Mouse (Mus musculus) granulocyte monocyte progenitor cell, adult 5-6 weeks (primary cell): ENCODE data around the gene Phlpp1. TPM values are rescaled to one million over a fixed set of nuclear protein-coding genes. Genes with fewer than 3 reads are reported as not detected.

Experiments used
- ATAC-seq: replicated peaks from 2 replicates; pipeline ENCODE4 v1.8.0; 2016; ENCODE audit warnings: mild to moderate bottlenecking, moderate TSS enrichment, inconsistent platforms; ENCODE audit not compliant: poor library complexity, severe bottlenecking
- total RNA-seq, 2 experiments: library from RNA; stranded (forward) in 1 of 2; stranded (reverse) in 1 of 2; fragments of 200-712, 200-1000 nt in 1 of 2; fragments of >200 nt in 1 of 2; fragmentation: Nextera tagmentation in 1 of 2; gene quantifications; 2 replicates each; pipeline ENCODE4 v1.2.3; 2014 to 2017

Phlpp1 gene
- total RNA-seq, 2 experiments from 2014 or later = 1.7 to 2.2 TPM

DNA sequence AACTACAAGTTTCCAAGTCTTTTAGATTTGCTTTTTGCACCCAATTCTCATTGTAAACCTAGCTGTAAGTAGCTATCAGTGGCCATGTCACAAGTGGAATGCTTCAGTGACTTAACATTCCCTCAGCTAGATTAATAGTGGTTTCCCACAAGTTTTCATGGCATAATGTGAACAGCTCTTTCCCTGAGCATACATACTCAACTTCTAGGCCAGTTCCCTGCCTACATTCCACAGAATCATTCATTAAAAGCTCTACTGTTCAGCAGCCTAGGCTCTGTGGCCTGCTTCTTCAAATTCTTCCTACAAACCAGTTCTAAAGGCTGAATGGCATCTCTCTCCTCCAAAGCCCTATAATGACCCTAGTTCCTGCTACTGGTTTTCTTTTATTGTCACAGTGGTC lies 65.4 kb downstream of the Phlpp1 start:
- ATAC-seq = no peak

DNA sequence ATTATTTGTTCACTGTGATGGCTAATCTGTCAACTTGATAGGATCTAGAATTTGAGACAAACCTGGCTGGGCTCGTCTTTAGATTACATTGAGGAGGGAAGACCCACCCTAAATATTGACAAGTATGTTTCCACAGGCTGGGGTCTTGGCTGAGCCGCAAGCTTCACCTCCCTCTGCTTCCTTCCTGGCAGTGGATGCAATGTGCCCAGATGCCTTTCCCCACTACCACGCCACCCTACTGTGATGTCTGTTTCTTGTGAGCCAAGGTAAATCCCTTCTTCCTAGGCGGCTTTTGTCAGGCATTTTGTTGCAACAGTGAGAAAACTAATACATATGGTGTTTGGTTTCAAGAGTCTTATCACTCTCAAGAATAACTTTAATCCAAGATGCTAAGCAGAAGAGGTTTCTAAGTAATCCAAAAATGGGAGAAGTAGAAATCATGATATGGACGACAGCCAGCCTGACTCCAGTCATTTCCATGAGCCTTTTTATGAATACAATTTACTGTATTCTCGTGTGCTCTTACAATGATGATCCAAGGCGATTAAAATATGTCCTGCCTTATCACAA lies 68.6 kb downstream of the Phlpp1 start:
- no peak for ATAC-seq

DNA sequence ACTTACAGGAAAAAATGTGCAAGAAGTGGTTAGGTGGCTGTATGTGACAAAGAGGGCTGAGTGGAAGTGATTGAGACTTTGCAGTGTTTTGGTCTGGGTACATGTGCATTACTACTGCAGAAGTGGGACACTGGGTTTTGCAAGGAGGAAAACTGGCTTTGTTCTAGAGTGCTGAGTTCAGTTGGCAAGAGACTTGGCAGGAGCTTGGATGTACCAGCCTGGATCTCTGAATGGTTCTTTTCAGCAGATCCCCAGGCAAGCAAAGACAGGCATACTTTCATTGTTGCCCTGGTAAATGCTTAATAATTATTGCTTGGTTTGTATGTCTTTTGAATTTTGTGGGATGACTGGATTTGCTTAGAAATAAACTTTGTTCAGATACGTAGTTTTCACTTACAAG lies 69.5 kb downstream of the Phlpp1 start:
- ATAC-seq = no peak

GRCm38 (mm10) chr1:106242129-106242528 lies 70.6 kb downstream of the Phlpp1 start:
- no peak for ATAC-seq

DNA sequence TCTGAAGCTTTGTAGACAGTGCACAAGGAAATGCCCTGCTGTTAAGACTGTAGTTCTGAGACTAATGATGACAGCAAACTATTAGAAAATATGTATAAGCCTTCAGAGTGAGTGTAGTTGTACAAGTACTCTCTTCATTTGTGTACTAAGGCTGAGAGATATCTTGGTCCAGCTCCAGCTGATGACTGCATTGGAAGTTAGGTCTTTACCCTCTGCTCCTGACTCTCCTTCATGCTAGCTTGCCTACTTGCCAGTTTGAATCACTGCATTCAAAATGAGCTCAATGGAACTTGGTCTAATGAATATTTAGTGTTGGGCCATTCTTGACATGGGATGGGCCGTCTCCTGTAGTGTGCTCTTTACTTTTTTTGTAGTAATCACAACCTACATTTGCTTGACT lies 71.8 kb downstream of the Phlpp1 start:
- ATAC-seq = no peak

- ATAC-seq = no peak
These were observed 72.7 kb downstream of the Phlpp1 start for GRCm38 (mm10) chr1:106244245-106244644.

DNA sequence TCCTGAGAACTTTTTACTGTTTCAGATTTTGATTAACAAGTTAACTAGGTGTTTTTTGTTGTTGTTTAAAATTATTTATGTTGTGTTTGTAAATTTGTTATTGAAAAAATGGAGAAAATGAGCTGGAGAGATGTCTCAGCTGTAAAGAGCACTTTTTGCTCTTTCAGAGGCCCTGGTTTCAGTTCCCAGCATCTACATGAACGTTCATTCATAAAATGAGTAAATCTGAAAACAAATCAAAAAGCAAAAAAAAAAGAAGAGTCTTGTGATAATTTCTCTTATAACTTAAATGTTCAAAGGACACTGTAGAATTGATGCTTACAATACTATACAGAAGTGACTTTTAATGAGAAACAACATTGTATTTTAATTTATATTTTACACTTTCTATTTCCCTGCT lies 82.5 kb downstream of the Phlpp1 start:
- no peak for ATAC-seq

DNA sequence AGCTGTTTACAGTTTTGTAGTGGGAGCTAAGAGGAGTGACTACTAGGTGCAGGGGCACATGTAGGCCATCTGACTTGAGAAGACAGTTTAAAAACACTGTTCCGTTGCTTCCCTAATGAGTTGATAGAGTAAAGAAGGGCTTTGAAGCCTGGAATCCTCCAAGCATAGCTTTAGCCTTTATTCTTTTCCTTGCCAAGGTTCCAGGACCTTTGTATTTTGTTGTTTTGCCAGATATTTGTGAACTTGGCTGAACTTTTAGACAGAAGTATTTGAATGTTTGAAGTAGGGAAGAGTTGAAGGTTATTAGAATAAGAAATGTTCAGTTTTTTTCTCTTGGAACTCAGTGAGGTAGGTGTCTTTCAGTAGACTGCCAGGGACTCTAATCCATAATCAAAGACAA lies 85.6 kb downstream of the Phlpp1 start:
- no peak for ATAC-seq

DNA sequence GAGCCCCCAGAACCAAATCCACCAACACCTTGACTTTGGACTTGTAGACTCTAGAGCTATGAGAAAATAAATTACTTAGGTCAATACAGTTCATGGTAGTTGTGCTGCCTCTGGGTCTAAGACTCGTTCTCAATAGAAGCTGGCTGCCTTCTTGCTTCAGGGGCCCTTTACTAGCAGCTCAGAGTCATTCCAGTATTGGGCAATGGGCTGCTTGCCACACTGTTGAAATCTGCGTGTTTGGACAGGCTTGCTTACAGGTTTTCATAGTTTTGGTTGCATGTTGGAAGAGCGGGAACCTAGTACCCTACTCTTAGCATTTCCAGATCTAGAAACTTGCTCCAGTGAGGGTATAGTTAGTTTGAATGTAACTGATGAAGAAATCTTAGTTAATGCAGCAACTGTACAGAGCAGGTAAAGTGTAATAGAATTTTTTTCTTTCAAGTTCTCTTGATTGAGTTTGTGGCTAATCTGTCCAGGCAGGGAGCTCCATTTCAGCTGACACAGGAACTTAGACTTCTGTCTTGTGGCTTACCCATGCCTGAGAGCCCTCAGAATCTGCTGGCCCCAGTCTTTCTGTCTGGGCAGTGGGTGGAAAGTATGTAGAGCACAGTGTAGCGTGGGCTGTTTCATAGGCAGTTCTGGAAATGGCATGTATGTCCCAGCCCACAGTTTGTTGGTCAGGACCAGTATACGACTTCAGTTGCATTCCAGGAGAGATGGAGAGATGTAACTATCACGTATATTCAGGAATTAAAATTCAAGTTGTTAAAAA lies 96.7 kb downstream of the Phlpp1 start:
- peak; percentile 53 for ATAC-seq

DNA sequence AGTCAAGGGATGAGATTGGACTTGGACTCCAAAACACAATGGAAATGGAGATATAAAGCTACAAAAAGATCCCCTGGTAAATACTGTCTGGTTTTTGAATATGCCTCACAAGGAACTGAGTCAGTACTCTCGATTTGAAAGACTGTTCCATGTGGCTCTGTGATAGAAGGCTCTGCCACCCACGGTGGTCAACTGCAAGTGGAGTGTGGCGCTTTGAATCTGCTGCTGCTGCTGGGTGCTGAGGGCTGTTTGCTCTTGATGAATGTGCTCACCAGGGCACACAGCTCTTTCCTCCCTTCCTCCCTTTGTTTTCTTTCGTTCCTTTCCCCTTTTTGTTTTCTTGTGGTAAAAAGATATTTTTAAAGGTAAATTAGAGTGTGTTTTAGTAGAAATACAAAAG lies 97.8 kb downstream of the Phlpp1 start:
- ATAC-seq = no peak

DNA sequence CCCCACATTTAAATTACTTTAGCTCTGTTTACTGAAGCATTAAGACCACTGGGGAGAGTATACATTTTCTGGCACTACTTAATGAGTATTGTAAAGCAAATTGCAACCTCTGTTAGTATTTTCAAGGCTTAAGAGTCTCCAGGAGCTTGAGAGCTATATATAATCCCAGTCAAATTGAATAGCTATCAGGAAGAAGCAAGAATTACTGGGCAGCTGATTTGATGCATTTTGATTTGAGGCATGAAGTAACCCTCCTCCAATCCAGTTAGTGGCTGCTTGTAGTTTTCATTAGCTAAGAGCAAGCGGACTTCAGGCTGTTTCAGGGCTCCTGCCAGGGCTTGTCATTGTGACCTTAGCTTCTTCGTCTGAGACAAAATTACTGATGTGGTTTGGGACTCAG lies 101.4 kb downstream of the Phlpp1 start:
- no peak for ATAC-seq

- no peak for ATAC-seq
These were observed 102.2 kb downstream of the Phlpp1 start for GRCm38 (mm10) chr1:106273801-106274200.

GRCm38 (mm10) chr1:106274561-106275001 lies 103.0 kb downstream of the Phlpp1 start:
- ATAC-seq = no peak; the same call in 1 of the 2 replicates

GRCm38 (mm10) chr1:106275142-106275541 lies 103.6 kb downstream of the Phlpp1 start:
- ATAC-seq = no peak

DNA sequence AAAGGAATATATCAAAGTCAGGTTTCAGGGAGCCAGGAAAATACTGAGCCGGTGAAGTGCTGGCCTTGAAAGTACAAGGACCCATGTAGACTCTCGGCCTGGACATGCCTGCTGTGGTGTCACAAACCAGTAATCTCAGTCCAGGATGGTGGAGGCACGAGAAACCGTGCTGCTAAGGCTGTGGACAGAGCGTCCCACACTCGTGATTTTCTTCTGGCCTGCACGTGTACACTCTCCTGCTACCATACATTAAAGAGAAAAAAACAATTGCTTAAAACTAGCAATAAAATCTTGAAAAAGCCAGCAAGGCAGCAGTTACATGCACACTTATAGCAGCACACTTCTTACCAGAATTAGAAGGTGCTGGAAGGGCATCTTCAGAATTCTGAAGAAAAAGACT lies 104.2 kb downstream of the Phlpp1 start:
- no peak for ATAC-seq

DNA sequence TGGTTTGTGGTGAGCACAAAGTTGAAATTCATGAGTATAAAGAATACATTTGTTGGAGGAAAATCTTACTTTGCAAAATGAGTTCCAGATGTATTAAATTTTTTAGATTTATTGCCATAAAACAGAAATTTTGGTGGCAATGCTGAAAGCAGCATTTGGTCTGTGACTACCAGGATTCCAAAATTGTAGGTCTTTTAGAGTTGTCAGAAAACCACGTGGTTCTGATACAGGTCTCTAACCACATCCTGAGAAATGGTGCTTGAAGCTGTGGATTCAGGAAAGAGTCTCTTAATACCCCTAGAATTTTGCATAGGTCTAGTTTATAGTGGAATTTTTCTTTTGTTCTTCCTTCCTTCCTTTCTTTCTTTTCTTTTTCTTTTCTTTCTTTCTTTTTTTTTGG lies 105.3 kb downstream of the Phlpp1 start:
- ATAC-seq = no peak

DNA sequence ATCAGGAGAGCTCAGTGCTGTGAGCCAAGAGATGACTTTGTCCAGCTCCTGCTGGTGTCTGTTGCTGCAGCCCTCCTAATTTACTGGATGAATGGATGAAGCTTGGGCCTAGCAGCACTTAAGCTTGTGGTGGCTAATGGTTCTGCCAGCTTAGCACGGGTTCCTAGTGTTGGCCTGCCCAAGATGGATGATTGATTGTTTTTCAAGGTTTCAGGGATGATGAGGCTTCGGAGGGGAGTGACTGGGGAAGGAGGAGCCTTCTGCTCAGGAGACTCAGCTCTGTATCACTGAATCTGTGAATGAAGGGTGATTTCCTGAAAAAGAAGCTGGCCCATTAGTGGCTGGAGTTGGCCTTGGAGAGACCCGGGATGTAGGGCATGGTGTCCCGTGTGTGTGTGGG lies 105.7 kb downstream of the Phlpp1 start:
- ATAC-seq = no peak

GRCm38 (mm10) chr1:106278552-106279060 lies 107.1 kb downstream of the Phlpp1 start:
- no peak for ATAC-seq

DNA sequence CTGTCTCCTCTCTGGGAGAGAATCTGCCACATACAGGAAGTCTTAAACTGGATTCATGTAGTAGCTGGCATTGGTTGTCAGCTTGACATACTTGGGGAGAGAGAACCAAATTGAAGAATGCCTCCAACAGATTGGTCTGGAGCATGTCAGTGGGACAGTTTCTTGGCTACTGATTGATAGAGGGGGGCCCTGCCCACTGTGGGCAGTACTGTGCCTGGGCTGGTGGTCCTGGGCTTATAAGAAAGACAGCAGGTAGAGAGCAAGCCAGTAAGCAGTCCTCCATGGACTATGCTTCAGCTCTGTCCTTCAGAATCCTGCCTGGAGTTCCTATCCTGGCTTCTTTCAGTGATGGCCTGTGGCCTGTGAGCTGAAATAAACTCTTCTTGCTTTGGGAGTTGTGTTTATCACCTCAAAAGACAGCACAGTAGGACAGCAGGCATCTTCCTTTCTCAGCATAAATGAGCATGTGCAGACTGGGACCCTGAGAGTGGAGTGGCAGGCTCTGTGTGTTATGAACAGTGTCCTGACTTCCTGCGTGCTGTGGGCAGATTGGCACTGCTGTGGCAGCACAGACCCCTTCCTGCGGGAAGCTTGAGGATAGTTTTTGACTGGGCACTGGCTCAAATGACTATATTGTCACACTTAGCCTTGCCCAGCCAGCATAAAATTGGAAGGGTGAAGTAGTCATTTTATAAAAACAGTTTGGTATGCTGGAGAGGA lies 108.0 kb downstream of the Phlpp1 start:
- no peak for ATAC-seq

DNA sequence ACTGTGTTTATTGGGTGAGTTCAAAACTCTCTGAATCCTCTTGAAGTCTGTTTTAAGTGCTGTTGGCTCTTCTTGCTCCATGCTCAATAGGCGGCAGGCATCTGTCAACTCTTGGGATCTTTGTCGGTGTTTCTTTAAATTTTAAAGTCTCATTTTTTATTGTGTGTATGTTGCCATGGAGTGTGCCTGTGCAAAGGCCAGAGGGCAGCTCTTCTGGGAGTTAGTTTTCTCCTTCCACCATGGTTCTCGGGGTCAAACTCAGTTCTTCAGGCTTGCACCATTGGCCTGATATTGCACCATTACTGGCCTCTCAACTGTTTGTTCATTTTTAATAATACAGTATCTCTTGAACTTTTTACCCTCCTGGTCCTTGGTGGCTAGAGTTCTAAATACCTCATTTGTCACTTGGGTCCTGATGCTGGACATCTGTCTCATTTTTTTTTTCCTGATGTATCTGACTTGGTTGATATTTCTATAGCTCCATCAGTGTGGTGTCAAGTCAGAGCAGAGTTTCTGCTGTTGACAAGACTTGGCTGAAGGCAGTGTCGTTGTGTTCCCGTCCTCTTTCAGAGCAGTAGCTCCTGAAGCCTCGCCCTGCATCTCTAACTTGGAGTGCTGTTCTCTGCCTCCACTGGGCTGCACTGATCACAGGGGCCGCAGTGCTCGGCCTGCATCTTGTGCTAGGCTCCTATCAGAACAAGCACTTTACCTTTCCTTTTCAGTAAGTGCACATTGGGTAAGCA lies 108.8 kb downstream of the Phlpp1 start:
- no peak for ATAC-seq

GRCm38 (mm10) chr1:106286815-106287214 lies 115.3 kb downstream of the Phlpp1 start:
- ATAC-seq = no peak
